Mouse (Mus musculus): Measurements from ENCODE around the gene Cd209f.

DNA sequence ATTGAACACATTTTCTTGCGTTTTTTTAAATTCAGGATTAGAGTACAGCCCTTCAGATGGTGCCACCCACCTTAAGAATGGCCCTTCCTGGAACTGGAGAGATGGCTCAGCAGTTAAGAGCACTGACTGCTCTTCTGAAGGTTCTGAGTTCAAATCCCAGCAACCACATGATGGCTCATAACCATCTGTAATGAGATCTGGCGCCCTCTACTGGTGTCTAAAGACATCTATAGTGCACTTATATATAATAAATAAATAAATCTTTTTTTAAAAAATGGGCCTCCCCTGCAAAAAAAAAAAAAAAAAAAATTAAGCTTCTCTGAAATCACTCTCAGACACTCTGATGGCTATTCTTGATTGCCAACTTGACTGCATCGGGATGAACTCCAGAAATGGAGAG is 36.1 kb upstream of the Cd209f start:
- TF ChIP-seq TAL1 (IDR thresholded peaks at IDR 0.05; ENCODE audit: low read length) (no peak), GATA1 (IDR thresholded peaks at IDR 0.05; ENCODE audit: low read length) (no peak)
